Mouse (Mus musculus): ENCODE data around the gene Slc25a44.
"Not testable (repeated sequence)": the region's sequence is repeated elsewhere in the genome, so short reads cannot be mapped to it uniquely, and the experiment has no call there.

The Slc25a44 gene

DNA sequence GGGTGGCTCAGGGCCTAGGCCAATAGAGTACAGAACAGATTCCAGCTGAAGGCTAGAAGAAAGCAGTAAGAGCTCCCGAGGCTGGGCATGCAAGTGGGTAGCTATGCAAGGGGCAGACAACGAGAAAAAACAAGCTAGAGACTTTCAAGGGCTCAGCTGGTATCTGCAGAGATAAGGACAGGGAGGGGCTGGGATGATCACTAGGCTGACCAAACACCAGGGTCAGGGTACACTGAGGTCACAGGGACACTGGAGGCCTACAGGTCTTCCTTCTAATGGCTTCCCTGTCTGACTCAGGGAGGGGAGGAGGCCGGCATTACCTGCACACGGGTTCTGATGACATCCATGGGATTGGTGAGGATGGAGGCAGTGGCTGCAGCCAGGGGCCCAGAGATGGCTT is 9.3 kb downstream of the Slc25a44 start:
- no peak for DNase-seq (ENCODE audit: low read depth)

DNA sequence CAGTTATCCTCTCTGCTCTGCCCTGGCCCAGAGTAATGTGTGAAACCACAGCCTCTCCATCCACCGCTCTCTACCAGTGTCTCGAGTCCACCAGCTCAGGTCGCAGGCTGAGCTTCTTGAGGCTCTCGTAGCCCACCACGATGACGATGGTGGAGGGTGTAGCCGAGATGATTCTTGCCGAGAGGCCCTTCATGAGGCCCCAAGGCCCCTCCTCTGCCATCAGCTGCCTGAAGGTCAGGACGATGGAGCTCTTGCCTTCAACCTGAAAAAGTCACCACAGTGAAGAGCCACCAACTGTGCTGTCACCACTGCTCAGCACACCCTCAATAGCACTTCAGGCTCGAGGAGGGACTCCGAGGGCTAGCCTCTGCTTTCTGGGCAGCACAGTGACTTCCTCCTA is 12.3 kb downstream of the Slc25a44 start:
- DNase-seq (ENCODE audit: low read depth) = no peak

DNA sequence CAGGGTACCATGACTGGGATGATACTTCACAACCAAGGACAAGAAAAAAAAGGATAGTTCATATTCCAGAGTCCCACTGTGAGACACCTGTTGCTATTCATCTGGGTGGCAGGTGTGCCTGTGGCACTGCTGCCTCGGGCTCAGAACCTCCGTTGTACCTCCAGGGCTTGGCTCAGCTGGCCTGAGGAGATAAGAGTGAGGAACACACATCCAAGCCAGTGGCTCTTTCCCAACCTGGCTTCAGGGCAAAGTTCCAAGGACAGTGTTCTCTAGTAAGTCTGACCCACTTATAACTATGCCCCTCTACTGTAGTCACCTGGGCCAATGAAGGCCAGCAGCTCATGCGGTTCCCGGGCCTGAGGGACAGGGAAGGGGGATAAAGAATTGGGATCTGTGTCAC is 13.3 kb downstream of the Slc25a44 start:
- no peak for DNase-seq (ENCODE audit: low read depth)

DNA sequence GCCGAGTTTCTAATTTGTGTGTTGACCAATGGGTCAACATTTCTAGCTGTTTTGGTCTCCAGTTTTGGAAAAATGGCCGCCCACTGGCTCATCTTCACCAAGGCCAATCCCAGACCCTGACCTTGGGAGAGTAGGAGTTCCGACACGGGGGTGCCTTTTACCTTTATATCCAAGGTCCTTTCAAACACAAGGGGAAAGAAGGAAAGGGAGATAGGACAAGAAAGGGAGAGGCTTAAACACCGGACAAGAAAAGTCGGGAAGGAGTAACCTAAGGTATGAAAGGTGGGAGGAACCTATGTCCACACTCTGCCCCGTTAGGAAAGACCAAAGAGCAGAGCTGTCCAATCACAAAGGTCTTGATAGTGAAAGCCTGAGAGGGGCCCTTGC is 14.3 kb downstream of the Slc25a44 start:
- DNase-seq (ENCODE audit: low read depth) = no peak

DNA sequence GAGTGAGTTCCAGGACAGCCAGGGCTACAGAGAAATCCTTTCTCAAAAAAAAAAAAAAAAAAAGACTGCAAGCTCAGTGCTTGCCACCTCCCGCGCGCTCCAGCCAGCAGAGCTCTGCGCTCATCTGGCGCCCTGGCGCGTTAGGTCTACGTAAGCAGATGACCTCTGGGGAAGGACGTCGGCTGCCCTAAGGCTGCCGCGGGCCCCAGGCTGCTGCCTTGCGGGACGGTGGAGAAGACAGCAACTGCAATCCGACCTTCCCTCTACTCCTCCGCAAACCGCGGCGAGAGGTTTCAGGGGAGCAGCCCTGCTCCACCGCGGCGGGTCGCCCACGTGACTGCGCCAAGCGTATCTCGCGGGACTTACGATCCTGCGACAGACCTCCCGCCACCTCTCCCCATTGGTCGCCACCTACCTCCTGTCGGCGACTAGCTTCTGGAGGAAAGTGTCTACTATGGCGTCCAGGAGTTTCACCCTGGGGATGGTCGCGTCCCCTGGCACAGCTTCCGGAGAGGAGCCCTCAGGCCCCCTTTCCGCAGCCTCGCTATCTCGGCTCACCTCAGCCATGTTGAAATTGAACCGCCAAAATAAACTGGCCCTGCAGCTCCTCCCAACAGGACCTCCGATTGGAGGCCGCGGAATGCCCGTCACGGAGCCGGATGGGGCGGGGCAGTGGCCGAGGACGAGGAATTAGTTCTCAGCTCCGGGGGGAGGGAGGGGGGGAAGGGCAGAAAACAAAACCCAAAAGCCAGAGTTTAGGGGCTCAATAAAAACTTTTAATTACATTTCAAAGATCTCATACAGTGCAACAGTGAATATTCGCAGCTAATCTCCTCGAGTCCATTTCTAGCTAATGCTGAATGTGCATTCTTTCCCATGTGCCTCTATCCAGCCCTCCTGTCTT is 14.9 kb downstream of the Slc25a44 start, which contains the start of gene Pmf1:
TSS of gene Pmf1 (minus strand) at position 591 of the 904 bp plus-strand sequence.
- peak; percentile 96 for DNase-seq (ENCODE audit: low read depth)

DNA sequence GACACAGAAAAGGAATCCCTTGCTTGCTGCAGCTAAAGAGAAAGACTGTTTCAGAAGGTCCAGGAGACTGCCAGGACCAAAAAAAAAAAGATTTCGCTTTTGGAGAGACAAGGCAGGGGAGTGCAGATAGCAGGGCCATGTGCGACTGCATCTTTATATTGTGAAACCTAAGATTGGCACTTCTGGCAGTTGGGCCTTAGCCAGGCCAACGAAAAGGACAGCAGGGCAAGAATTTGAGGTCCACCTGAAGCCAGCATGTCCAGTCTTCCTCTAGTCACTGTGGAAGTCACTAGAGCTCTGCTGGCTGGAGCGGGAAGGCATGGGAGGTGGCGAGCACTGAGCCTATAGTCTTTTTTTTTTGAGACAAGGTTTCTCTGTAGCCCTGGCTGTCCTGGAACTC is 16.0 kb downstream of the Slc25a44 start:
- DNase-seq (ENCODE audit: low read depth) = no peak

DNA sequence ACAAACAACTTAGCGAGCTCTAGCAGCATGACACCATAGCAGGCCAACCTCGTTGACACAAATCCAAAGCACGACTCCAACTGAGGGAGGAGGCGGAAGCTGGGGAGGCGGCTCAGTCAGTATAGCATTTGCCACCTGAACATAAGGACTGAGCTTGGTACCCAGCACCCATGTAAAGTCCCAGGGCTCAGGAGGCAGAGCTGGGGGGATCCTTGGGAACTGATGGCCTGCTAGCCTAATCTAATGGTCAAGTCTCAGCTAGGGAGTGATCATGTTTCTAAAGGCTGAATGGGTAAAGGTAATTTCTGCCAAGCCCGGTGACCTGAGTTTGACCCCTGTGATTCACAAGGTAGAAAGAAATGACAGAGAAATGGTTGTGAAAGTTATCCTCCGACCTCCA is 17.4 kb downstream of the Slc25a44 start:
- no peak for DNase-seq (ENCODE audit: low read depth)

DNA sequence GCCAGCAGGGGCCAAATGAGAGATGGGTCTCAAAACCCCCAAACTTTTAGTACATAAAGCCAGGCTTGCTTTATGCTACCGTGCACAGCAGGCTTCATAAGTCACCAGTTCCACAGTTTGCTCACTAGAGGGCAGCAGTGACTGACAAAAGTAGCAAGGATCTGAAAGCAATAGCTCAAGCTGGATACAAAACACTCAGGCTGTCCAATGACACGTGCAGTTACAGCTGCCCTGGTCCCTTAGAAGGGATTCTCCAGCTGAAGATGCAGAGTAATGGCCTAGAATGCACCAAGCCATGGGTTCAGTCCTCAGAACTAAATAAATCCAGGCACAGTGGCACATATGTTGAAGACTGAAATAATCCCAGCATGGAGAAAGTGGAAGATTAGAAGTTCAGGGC is 17.8 kb downstream of the Slc25a44 start:
- DNase-seq (ENCODE audit: low read depth) = peak; percentile 92

DNA sequence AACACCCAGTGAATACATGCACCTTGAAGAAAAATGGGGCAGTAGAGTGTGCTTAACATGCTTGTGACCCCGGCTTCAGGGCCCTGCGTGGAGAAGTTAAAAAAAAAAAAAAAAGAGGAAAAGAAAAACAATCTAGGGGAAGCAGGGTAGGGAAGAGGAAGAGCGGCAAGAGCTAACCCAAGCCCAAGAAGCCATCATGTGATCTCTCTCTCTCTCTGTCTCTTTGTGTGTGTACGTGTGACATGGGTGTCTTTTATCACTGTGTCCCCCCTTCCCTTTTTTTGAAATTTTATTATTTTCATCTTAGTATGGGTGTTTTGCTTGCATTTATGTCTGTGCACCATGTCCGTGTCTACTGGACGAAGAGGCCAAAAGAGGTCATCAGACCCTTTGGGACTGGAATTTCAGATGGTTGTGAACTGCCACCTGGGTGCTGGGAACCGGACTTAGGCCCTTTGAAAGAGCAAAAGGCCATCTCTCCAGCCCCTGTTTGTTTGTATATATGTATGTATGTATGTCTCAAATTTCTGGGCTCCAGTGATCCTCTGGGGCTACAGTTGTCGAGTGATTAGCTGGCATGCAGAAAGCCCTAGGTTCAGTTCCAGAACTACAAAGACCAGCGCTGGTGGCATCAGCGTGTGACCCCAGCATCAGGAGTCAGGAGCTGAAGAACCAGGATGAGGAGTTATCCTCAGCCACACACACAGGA is 21.3 kb downstream of the Slc25a44 start:
- DNase-seq (ENCODE audit: low read depth) = no peak

DNA sequence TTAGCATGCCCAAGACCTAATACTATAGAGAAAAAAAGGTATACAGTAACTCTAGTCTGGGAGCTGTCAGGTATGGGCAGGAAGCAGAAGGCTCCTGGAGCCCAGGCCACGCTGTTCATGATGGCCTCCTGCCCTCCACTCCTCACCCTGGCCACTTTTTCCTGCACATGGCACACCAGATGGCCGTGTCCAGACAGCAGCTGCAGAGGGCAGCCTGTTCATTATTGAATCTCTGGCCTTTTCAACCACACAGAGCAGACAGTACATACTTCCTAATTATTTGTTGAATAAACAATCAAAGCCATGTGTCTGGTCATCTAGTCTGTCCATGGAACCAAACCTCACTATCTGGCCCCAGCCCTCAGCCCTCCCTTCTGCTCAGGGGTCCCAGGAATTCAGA is 26.3 kb downstream of the Slc25a44 start:
- DNase-seq (ENCODE audit: low read depth) = no peak

DNA sequence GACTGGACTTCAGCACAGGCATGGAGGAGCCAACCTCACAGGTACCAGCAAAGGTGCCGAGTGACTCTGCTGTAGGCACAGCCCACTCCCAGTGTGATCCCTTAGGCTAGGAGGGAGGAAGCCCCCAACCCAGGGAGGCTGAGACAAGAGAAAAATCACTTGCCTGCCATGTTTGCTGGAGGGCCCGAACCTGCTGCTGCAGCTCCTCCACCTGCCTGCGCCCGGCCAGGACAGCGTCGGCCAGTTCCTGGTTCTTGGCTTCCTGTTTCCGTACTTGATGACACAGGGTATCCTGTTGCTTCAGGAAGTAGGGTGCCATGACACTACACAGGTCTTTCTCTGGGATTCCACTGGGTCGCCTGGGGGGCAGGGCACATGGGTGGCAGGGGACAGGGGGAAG is 29.2 kb downstream of the Slc25a44 start:
- DNase-seq (ENCODE audit: low read depth) = no peak

DNA sequence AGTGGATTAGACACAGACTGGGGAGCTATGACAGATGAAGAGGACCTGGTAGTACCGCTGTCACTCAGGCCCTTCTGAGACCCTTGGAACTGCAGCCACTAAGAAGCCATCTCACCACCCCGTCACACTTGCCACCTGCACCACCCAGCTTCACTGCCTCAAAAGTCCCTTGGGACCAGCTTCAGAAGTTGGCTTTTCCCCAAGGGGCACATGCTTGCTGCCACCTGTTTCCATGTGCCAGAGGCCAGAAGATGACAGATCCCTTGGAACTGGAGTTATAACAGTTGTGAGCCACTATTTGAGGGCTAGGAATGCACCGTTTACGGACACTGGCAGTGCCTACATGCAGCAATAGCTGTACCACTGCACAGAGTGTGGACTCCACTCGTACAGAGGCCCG is 29.7 kb downstream of the Slc25a44 start:
- DNase-seq (ENCODE audit: low read depth) = no peak

DNA sequence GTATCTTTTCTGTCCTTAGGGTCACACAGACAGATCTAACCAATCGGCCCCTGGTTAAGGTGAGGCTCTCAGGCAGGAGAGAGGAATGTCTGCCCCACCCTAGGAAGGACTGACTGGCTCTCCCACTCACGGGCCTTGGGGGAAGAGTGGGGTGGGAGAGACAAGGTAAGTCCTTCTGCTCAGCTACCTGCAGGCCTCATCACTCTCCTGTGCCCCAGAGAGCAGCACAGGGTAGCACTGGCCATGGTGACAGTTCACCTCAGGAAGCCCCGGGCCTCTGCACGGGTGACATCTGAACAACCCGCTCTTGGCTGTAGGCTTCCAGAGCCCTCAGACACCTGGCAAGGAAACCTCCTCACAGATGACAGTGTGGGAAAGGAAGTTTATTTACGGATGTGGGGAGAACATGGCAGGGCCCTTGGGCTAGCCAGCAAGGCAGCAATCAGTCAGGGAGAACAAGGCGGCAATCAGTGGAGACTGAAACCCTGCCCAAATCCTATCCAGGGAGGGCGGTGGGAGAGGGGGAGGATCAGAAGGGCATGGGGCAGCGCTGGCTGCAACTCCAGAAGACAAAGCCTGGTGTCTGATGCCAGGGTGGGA is 31.1 kb downstream of the Slc25a44 start:
- no peak for DNase-seq (ENCODE audit: low read depth)

DNA sequence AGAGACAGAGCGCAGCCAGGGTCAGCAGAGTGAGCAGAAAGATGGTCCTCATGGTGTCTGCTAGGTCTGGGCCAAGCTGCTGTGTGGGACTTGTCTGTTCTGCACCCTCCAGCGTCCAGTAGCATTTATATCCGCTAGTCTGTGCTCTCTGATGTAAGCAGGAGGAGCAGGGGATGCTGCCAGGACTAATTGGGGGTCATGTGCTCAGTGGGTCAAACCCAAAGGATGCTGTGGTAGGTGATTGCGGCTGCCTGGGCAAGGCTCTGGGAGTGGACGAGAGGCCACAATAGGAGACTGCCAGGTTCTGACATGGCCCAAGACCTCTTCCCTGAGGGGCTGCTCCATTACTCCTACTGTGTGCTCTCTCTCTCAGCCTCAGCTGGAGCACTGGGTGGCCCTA is 40.6 kb downstream of the Slc25a44 start, which contains the start of gene Bglap:
TSS of gene Bglap (minus strand) at position 101 of the 400 bp plus-strand sequence.
- DNase-seq (ENCODE audit: low read depth) = no peak

DNA sequence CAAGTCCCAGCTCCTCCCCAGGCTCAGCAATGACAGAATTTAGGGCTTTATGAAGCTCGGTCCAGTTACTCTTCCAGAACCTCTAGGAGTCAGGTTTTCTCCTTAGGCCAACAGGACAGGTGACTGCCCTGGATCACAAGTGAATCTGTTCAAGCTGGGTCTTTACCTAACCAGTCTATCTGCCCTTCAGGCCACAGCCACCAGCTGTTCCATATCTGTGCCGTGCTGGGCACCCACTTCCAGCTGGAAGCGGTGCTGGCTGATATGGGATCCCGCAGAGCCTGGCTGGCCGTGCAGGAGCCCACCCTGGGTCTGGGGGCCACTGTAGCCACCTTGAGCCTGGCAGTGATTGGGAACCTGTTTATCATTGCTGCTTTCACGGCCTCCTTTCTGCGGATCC is 42.6 kb downstream of the Slc25a44 start:
- not testable (repeated sequence) for DNase-seq (ENCODE audit: low read depth)

DNA sequence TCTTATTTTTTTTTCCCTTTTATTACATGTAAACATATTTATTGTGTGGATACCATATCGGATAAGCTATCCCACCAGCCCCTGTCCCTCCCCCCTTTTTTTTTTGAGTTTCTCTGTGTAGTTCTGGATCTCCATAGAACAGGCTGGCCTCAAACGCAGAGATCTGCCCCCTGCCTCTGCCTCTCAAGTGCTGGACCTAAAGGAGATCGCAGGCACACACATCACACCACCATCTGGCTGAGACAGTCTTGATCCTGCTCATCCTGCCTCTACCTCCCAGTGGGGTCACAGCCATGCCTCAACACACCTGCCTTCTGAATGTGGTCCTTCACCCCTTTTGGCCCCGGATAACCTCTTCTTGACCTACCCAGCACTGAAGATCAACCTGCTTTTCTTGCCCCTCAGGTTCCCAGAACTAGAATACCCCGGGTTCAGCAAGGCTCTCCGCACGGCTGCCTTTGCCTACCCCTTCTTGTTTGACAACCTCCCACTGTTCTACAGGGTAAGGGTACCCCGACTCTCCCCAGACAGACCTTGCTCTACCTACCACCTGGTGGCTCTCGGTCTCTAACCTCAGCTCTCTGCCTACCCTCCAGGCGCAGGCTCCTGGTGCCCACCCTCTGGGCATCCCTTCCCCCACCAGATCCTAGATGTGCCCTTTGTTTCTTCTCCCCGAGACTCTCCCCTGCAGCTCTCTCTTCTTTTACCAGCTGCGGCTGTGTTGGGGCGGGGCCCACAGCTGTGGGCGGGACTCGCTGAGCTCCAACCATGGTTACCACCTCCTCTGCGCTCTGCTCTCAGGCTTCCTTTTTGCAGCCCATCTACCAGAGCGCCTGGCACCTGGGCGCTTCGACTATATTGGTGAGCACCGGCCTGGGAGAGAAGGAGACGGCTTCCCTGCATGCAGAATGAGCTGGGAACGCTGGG is 43.3 kb downstream of the Slc25a44 start:
- DNase-seq (ENCODE audit: low read depth) = peak; percentile 73

DNA sequence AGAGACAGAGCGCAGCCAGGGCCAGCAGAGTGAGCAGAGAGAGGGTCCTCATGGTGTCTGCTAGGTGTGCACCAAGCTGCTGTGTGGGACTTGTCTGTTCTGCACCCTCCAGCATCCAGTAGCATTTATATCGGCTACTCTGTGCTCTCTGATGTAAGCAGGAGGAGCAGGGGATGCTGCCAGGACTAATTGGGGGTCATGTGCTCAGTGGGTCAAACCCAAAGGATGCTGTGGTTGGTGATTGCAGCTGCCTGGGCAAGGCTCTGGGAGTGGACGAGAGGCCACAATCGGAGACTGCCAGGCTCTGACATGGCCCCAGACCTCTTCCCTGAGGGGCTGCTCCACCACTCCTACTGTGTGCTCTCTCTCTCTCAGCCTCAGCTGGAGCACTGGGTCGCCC is 46.3 kb downstream of the Slc25a44 start, which contains the start of gene Bglap2:
TSS of gene Bglap2 (minus strand) at position 101 of the 400 bp plus-strand sequence.
- DNase-seq (ENCODE audit: low read depth) = not testable (repeated sequence)

DNA sequence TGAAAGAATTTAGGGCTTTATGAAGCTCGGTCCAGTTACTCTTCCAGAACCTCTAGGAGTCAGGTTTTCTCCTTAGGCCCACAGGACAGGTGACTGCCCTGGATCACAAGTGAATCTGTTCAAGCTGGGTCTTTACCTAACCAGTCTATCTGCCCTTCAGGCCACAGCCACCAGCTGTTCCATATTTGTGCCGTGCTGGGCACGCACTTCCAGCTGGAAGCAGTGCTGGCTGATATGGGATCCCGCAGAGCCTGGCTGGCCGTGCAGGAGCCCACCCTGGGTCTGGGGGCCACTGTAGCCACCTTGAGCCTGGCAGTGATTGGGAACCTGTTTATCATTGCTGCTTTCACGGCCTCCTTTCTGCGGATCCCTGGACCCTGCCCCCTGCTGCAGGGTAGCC is 48.3 kb downstream of the Slc25a44 start:
- not testable (repeated sequence) for DNase-seq (ENCODE audit: low read depth)

DNA sequence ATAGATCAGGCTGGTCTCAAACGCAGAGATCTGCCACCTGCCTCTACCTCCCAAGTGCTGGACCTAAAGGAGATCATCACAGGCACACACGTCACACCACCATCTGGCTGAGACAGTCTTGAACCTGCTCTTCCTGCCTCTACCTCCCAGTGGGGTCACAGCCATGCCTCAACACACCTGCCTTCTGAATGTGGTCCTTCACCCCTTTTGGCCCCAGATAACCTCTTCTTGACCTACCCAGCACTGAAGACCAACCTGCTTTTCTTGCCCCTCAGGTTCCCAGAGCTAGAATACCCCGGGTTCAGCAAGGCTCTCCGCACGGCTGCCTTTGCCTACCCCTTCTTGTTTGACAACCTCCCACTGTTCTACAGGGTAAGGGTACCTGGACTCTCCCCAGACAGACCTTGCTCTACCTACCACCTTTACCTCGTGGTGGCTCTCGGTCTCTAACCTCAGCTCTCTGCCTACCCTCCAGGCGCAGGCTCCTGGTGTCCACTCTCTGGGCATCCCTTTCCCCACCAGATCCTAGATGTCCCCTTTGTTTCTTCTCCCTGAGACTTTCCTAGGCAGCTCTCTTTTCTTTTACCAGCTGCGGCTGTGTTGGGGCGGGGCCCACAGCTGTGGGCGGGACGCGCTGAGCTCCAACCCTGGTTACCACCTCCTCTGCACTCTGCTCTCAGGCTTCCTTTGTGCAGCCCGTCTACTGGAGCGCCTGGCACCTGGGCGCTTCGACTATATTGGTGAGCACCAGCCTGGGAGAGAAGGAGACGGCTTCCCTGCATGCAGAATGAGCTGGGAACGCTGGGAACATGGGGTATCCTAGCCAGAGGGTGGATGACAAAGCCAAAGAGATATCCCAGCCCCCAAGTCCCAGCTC is 49.0 kb downstream of the Slc25a44 start:
- DNase-seq (ENCODE audit: low read depth) = peak; percentile 65

DNA sequence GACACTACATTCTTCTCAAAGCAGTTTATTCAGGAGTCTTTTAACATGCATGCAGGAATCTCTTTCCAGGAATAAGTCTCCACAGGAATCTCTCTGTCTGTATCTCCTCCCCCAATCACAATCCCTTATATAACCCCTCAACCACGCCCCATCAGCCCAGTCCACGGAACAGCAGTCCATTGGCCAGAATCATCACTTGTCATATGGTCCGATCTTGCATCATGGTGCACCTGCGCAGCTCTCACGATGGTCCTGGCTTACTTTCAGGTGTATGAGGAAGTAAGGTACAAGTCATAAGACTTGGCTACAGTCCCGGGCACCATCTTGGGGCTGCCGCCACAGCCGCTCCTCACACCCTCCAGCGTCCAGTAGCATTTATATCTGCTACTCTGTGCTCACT is 52.3 kb downstream of the Slc25a44 start, which contains the start of gene Bglap3:
TSS of gene Bglap3 (minus strand) at position 101 of the 400 bp plus-strand sequence.
- DNase-seq (ENCODE audit: low read depth) = not testable (repeated sequence)
